Mouse (Mus musculus): ENCODE measurements at regions not wholly inside any gene's neighbourhood (a gene's known extent, or its start where the extent isn't known, plus 50 kb on each side); places are given as distances from the start of the nearest gene placed in this dataset.
A peak's percentile ranks its signal among the peaks of the same experiment; 100 is the strongest.

- DNase-seq (ENCODE audit: low spot score in 2 of 2), result no peak
These were observed 186.4 kb upstream of the Spred2 start for GRCm38 (mm10) chr11:19737807-19738206.

DNA sequence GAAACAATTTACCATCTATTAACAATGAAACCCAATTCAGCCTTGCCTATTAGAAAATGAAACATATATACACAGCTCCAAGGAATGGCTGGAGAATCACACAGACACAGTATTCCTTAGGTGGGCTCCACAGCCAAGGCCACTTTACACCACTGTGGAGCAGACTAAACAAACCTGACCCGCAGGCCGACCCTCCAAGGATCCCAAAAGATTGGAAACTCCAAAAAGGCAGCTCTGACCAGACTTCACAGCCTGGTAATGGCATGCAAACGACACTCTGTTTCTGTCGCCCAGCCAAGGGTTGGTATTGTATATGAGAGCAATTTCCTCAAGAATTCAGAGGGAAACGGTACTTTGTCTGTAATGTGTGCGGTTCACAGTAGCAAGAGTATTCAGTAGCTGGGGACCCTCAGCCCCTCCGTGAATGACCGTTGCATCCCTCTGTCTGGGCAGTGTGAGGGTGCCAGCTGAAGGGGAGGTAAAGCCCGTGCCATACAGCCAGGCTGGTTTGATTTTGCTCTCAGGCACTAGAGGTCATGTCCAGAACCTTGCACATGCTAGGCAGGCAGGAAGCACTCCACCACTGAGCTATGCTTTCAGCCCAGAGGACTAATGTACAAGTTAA lies 184.5 kb upstream of the Spred2 start:
- no peak for DNase-seq (ENCODE audit: low spot score in 2 of 2)

GRCm38 (mm10) chr11:19740562-19740961 lies 183.6 kb upstream of the Spred2 start:
- no peak for DNase-seq (ENCODE audit: low spot score in 2 of 2)

- DNase-seq (ENCODE audit: low spot score in 2 of 2), result no peak
These were observed 176.8 kb upstream of the Spred2 start for GRCm38 (mm10) chr11:19747097-19747972.

DNA sequence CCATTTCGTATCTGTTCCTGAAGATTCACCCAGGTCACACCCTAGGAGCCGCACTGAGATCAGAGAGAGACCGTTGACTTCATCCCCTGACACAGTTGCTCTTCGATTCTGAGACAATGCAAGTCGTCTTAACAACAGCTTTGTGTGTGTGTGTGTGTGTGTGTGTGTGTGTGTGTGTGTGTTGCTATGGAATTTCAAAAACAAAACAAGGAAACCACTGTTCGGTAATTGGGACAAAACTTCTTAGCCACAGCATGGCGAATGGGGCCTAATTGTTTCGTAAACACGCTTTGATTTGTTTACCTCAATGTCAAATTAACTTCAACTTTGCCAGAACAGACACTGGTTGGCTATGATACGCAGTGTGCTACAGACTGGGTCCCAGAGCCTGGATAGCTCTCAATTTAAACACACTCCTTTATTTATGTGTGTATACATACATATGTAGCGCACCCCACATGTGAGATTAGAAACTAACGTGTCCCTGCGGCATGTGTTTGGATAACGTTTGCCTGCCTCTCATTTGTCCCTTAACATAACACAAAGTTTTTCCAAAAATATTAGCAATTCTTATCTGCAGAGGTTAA lies 176.1 kb upstream of the Spred2 start:
- DNase-seq (ENCODE audit: low spot score in 2 of 2), result no peak

- DNase-seq (ENCODE audit: low spot score in 2 of 2), result no peak
These were observed 165.3 kb upstream of the Spred2 start for GRCm38 (mm10) chr11:19758892-19759291.

DNA sequence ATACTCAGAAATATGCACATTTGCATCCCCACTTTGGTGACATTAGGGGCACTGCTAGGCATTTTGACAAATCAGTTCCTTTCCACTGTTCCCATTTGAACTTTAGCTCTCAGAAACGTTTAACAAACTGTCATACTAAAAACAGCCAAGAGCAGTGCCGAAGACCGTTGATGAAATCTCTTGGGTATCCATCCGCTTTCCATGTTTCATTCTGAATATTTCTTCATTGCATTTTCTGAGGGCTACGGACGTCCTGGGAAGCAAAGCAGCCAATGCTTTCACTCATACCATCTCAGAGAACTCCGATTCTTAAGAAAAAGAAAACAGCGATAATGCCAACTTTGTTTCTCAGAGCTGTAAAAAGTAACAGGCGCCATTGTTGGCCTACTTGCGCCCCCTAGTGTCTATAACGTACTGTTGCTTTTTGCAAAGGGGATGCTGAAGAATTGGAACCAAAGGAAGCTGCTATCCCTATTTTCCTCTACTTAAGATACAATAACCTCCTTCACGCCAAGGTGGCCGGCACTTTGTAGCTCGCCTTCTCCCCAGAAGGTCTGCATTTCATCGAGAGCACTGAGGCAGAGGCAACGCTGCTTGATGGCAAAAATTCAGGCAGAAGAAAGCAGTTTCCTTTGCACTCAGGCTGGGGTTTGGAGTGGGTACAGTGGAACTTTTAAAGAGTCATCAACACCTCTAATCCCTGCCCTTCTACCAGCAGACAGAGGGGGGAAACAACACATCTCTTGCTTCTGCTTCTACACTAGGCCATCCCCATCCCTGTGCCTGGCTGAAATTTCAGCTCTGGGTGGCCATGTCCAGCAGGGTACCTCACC lies 163.1 kb upstream of the Spred2 start:
- peak; percentile 22 to 83 for DNase-seq (ENCODE audit: low spot score in 2 of 2)

- DNase-seq (ENCODE audit: low spot score in 2 of 2), result no peak
These were observed 162.5 kb upstream of the Spred2 start for GRCm38 (mm10) chr11:19761694-19761976.

- no peak for DNase-seq (ENCODE audit: low spot score in 2 of 2)
These were observed 156.9 kb upstream of the Spred2 start for GRCm38 (mm10) chr11:19767316-19767715.

GRCm38 (mm10) chr11:19767871-19768270 lies 156.3 kb upstream of the Spred2 start:
- no peak for DNase-seq (ENCODE audit: low spot score in 2 of 2)

DNA sequence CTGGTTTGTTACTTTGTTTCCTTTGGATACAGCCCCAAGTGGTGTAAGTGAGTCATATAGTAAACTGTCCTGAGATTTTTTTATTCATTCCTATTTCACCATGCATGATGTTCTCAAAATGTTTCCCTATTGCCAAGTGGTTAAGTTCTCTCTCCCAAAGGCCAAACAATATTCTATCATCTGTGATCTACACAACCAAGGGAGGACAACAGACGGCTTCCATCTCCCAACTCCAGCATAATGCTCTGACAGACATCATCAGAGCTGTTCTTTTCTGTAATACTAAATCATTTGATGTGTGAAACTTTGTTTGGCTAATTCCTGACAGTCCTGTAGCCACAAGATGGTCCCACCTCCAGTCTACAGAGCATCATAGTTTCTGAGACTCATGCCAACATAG lies 155.2 kb upstream of the Spred2 start:
- DNase-seq (ENCODE audit: low spot score in 2 of 2), result no peak

DNA sequence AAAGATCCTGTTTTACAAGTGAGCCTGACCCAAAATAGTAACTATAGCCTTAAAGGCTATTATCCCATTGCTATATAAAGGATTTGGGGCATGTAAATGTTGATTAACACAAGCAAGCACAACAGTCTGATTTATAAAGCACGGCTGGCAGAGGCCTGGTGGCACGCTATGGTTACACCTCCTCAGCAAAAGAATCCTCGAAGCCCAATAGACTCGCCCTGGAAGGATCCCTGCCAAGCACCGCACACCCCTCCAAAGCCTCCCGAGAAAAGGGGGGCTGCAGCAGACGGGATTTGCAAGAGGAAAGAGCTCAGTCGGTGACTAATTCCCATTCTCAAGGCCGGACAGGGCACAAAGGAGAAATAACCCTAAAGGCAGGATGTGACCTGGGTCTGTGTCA lies 150.2 kb upstream of the Spred2 start:
- no peak for DNase-seq (ENCODE audit: low spot score in 2 of 2)

DNA sequence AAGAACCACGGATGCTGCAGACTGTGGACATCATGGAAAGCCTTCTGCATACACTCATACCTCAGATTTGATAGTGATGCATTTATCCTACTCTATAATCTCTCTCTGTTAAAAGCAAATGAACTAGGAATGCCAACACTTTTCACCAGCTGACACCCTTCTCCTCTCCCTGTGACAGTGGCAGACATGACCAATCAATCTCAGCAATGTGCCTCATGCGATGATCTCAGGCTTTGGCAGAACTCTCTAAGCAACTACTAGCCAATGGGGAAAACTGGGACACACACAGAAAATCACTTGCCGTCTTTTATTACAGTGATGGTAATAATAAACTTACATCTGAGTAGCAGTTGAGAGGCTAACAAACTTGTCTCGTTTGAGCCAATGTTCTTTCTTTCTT lies 148.4 kb upstream of the Spred2 start:
- DNase-seq (ENCODE audit: low spot score in 2 of 2), result no peak

GRCm38 (mm10) chr11:19776473-19777200 lies 147.5 kb upstream of the Spred2 start:
- DNase-seq (ENCODE audit: low spot score in 2 of 2), result no peak

DNA sequence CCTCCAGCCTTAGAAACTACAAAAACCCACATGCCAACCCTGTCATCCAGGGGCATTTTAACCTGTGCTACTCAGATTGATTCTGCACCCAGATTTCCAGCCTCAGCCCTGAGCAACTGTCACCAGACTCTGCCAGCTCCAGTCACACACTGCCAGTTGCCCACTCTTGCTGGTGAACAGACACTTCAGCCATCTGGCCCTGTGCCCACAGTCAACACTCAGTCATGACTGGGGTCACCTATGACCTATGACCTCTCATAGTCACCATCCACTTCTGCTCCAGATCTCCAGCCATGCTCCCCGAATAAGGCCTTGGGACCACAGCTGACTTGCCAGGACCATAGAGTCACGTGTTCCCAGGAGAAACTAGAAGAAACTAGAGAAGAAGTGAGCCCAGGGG lies 146.0 kb upstream of the Spred2 start:
- DNase-seq (ENCODE audit: low spot score in 2 of 2), result no peak

GRCm38 (mm10) chr11:19785110-19785509 lies 139.1 kb upstream of the Spred2 start:
- no peak for DNase-seq (ENCODE audit: low spot score in 2 of 2)

DNA sequence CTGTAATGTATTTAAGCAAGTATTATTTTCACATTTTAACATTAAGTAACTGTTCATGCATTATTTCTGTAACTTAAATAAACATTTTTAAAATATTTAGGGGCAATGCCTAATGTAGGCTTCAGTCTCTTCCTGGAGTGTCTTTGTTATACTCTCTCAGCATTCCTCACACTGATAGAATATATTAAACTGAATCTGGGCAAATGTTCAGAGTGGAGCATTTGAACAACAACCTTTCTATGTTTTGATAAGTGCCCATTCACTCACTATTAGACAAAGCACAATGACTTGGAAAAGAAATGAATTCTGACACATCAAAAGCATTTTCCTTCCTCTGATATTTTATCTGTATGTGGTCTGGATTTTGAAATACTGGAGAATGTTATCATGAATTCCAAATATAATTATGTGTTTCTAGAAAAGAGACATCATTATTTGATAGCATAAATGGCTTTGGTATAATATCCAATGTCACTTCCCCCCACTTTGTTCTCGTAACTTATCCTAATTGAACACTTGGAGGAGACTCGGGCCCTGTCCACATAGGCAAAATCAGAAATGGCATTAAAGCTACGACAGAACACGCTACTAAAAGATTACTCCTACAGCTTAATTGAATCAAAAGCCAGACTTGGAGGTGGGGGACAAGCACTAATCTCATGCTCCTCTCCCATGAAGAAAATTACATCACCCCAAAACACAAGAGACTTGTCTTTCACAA lies 127.1 kb upstream of the Spred2 start:
- no peak for DNase-seq (ENCODE audit: low spot score in 2 of 2)

DNA sequence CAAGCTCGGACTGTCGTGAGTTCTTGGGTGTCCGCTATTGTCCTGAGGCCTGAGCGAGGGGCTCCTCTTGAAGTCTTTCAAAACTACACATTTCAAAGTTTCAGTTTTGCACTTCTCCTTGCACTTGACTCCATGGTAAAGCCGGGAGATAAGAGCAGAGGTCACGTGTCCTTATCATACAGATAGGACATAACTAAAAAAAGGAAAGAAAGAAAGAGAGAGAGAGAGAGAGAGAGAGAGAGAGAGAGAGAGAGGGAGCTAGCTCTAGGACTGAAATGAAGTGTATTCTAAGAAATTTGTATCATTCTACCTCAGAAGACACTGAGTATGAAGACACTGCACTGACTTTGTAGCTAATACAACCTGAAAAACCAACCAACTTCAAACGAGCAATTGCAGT lies 114.8 kb upstream of the Spred2 start:
- no peak for DNase-seq (ENCODE audit: low spot score in 2 of 2)

DNA sequence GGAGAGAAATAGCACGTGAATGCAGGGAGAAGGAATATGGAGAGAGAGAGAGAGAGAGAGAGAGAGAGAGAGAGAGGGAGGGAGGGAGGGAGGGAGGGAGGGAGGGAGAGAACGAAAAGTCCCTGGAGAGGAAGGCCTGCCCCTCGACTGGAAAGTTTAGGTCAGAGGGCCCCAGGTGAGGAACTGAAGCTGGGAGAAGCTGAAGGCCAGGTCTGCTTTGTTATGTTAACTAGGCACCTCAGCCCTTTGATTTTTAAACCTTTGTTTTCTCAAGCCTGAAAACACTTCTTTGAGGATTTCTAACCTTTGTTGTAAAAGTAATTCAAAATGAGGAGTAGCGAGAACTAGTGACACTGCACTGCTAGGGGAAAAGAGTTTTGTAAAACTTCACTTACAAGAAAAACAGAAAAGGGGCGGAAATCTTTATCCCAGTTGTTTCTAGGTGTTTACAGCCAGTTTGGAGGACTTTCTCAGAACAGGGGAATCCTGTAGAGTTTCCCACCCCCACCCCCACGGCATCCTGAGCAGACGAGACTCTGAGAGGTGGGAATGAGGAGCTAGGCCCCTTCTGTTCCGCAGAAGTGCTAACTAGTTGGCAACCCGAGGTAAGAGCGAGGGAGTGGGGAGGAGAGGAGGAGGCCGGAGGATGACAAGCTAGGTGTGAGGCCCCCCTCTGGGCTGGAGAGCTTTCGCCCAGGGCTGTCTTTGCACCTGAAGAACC lies 112.7 kb upstream of the Spred2 start:
- no peak for DNase-seq (ENCODE audit: low spot score in 2 of 2)

Data from layer of hippocampus, adult 18-20 months (tissue).